Mouse (Mus musculus) thymus, postnatal 14 days (tissue): ENCODE measurements around the gene Gm6337.
"Not testable (repeated sequence)": the region's sequence is repeated elsewhere in the genome, so short reads cannot be mapped to it uniquely, and the experiment has no call there.

ENCODE experiments used
- DNase-seq: peaks from one replicate; pipeline ENCODE4 v3.0.0; 2021

The Gm6337 gene

GRCm38 (mm10) chr14:6058167-6058566 lies at the start of gene Gm6337:
Gm6337 (minus strand) TSS chr14:6058267.
- DNase-seq = not testable (repeated sequence)

- DNase-seq = not testable (repeated sequence)
These were observed 49.4 kb upstream of the Gm6337 start for GRCm38 (mm10) chr14:6107500-6107899.

- DNase-seq = not testable (repeated sequence)
These were observed 35.8 kb upstream of the Gm6337 start, which contains the start of gene Gm8206 for GRCm38 (mm10) chr14:6093842-6094241. Gm8206 (minus strand) TSS chr14:6093942.
